Mouse (Mus musculus): Measurements from ENCODE around the gene Herpud1. TPM values are rescaled to one million over a fixed set of nuclear protein-coding genes. Genes with fewer than 3 reads are reported as not detected.
"Not testable (repeated sequence)": the region's sequence is repeated elsewhere in the genome, so short reads cannot be mapped to it uniquely, and the experiment has no call there.

Gene Herpud1
- total and polyA plus RNA-seq, 3 experiments, result 216 to 349 (median 272) TPM

DNA sequence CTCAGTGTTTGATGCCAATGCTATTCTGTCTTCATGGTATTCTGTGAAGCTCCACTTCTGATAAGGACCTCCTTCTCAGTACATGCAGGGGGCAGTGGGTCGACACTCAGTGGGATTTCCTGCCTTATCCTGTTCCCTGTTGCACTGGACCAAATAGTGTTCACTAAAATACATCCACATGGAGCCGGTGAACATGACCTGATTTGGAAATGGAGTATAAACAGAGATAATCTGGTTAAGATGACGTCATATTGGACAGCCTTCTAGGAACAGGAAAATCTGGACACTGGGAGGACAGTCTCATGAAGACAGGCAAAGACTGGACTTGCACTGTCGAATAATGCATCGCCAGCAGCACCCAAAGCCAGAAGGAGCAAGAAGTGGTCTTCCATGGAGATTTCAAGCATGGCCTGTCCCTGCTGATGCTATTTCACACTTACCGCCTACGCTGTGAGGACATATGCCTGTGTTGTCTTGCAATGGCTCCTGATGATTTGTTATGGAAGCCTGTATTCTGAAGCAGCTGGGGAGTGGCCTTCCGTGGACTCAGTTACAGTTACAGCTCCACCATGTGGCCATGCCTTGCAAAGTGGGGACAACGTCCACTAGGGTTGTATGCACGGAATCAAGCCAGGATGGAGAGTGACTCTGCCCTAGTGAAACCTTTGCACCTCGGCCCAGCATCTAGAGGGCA lies 10.9 kb downstream of the Herpud1 start:
- intact Hi-C loops (cut with DNase I), result loop anchor here (1.0 to 5.0 kb wide), 3 partner anchors 54 to 90 kb away; no protein-coding TSS in a partner anchor
- H3K4me1 ChIP-seq (ENCODE audit: control insufficient read depth, insufficient read depth, low read length), result peaks cover 5% of the 10 kb centered on the region
- WGBS, result 34% methylated on average over 11 of the region's 11 CpGs
- DNase-seq, result peak; percentile 66 to 67
- H3K9ac ChIP-seq (ENCODE audit: low read depth, low read length), result no peak overlapping the region
- TF ChIP-seq CTCF (IDR thresholded peaks at IDR 0.05) (peak; percentile 83), EP300 (IDR thresholded peaks at IDR 0.05; ENCODE audit: insufficient read depth, low read depth, low read length) (peak; percentile 97), POLR2A (IDR thresholded peaks at IDR 0.05; ENCODE audit: insufficient read depth, low read depth, low read length) (peak; percentile 59; the same call in 1 of the 2 replicates)
- no peak overlapping the region for H3K4me3 ChIP-seq
- H3K36me3 ChIP-seq (ENCODE audit: control insufficient read depth, insufficient read depth, low read length), result peaks cover 24% of the 10 kb centered on the region
- no peaks in the 10 kb centered on the region for H3K79me2 ChIP-seq (replicated peaks; ENCODE audit: control insufficient read depth, insufficient read depth, low read length)
- H3K27ac ChIP-seq, result no peak overlapping the region; the same call in 1 of the 2 replicates
- no peaks in the 10 kb centered on the region for H3K27me3 ChIP-seq (ENCODE audit: control insufficient read depth, insufficient read depth, low read length)

DNA sequence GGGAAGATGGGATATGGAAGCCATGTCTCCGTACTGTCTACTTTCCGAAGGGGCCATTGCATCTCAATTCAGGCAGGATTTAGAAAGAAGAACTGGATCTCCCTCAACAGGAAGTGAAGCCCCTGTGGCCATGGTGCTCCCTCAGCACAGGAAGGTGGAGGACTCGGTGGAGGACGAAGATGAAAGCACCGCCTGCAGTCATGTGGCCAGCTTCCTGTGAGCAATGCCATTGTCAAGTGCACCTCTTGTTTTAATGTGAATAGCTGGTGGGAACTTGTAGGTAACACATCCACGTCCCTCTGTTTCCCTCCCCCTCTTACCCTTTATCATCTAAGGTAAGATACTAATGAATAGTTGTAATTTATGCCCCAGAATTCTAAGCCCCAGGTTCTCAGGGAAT lies 12.3 kb downstream of the Herpud1 start:
- Histone ChIP-seq H3K9ac (ENCODE audit: low read depth, low read length) (no peak overlapping the region), H3K36me3 (ENCODE audit: control insufficient read depth, insufficient read depth, low read length) (peaks cover 12% of the 10 kb centered on the region), H3K4me1 (ENCODE audit: control insufficient read depth, insufficient read depth, low read length) (peaks cover 5% of the 10 kb centered on the region), H3K4me3 (no peak overlapping the region), H3K79me2 (replicated peaks; ENCODE audit: control insufficient read depth, insufficient read depth, low read length) (no peaks in the 10 kb centered on the region), H3K27ac (no peak overlapping the region), H3K27me3 (ENCODE audit: control insufficient read depth, insufficient read depth, low read length) (no peaks in the 10 kb centered on the region)
- intact Hi-C loops (cut with DNase I), result loop anchor here (5.0 kb wide), 1 partner anchor 89 kb away; no protein-coding TSS in a partner anchor
- TF ChIP-seq POLR2A (IDR thresholded peaks at IDR 0.05; ENCODE audit: insufficient read depth, low read depth, low read length), result no peak
- TF ChIP-seq EP300 (IDR thresholded peaks at IDR 0.05; ENCODE audit: insufficient read depth, low read depth, low read length), result no peak
- TF ChIP-seq CTCF (IDR thresholded peaks at IDR 0.05), result no peak
- 58% methylated on average over 6 of the region's 6 CpGs for WGBS
- DNase-seq, result no peak

DNA sequence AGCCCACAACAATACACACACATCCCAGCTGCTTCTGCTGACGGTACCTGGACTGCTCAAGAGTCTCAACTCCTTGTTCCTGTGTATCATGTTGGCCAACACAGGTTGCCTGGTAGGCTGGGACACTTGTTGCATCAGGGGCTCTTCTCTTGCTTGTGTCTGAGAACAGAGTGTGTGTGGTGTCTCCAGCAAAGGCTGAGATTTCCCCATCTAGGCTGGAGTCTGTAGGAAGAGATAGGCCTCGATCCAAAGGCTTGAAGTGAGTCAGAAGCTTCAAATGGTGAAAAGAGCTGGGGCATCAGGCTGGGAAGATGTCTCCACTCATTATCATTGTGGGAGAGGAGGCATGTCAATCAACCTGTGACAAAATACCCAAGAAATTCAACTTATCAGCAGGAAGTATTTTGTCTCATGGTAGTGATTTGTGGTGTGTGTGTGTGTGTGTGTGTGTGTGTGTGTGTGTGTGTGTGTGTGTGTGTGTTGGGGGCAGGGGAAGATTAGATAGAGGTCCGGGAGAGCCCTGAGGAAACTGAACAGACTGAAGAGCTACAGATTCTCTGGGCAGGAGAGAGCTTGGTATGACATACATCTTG lies 13.2 kb downstream of the Herpud1 start:
- DNase-seq, result no peak
- peaks cover 9% of the 10 kb centered on the region for H3K36me3 ChIP-seq (ENCODE audit: control insufficient read depth, insufficient read depth, low read length)
- no peaks in the 10 kb centered on the region for H3K79me2 ChIP-seq (replicated peaks; ENCODE audit: control insufficient read depth, insufficient read depth, low read length)
- TF ChIP-seq CTCF (IDR thresholded peaks at IDR 0.05), result no peak
- TF ChIP-seq POLR2A (IDR thresholded peaks at IDR 0.05; ENCODE audit: insufficient read depth, low read depth, low read length), result no peak
- no peak for TF ChIP-seq EP300 (IDR thresholded peaks at IDR 0.05; ENCODE audit: insufficient read depth, low read depth, low read length)
- H3K4me1 ChIP-seq (ENCODE audit: control insufficient read depth, insufficient read depth, low read length), result peaks cover 5% of the 10 kb centered on the region
- intact Hi-C loops (cut with DNase I), result loop anchor here (5.0 kb wide), 1 partner anchor 88 kb away; no protein-coding TSS in a partner anchor
- no peaks in the 10 kb centered on the region for H3K27me3 ChIP-seq (ENCODE audit: control insufficient read depth, insufficient read depth, low read length)
- H3K9ac ChIP-seq (ENCODE audit: low read depth, low read length), result no peak overlapping the region
- H3K4me3 ChIP-seq, result no peak overlapping the region
- WGBS, result 57% methylated on average over 3 of the region's 3 CpGs
- no peak overlapping the region for H3K27ac ChIP-seq

DNA sequence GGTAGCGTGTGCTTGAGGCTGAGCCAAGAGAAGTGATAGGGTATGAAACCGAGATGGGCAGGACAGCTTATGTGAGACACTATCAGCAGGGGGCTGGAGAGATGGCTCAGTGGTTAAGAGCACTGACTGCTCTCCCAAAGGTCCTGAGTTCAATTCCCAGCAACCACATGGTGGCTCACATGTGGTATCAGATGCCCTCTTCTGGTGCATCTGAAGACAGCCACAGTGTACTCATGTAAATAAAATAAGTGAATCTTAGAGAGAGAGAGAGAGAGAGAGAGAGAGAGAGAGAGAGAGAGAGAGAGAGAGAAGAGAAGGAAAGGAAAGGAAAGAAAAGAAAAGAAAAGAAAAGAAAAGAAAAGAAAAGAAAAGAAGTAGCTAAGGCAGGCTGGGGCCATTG lies 13.7 kb downstream of the Herpud1 start:
- not testable (repeated sequence) for H3K4me1 ChIP-seq (ENCODE audit: control insufficient read depth, insufficient read depth, low read length); H3K27ac ChIP-seq; H3K27me3 ChIP-seq (ENCODE audit: control insufficient read depth, insufficient read depth, low read length); H3K4me3 ChIP-seq; DNase-seq; H3K36me3 ChIP-seq (ENCODE audit: control insufficient read depth, insufficient read depth, low read length); H3K79me2 ChIP-seq (replicated peaks; ENCODE audit: control insufficient read depth, insufficient read depth, low read length); H3K9ac ChIP-seq (ENCODE audit: low read depth, low read length)
- intact Hi-C loops (cut with DNase I), result loop anchor here (5.0 kb wide), 1 partner anchor 87 kb away; no protein-coding TSS in a partner anchor
- 62% methylated on average over 2 of the region's 2 CpGs for WGBS
- TF ChIP-seq CTCF (IDR thresholded peaks at IDR 0.05), result peak; percentile 35

DNA sequence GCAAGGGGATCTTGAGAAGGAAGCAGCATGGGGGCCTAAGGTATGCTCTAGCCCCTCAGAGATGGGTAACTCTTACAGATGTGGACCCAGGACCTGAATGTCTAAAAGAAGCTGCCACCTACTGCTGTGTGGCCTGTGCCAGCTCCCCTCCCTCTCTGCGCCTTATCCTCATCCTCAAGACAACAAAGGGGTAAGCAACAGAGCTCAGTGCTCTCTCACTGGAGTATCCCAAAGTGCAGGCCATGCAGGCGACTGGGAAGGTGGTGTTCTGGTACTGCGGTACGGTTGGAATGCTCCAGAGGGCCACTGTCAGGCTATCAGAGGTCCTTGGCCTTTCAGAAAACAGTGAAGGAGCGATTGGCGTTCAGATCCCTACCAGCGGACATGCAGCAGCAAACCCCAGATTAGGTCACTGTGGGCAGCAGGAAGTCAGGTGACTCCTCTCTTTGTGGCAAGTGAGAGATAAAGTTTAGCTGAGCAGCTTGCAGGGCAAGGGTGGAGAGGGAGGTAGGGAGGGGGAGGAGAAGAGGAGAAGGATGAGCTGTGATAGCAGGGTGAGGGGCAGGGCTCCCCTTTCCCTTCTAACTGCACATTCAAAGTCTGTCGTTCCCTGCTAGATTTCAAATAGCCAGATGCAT lies 22.3 kb downstream of the Herpud1 start:
- no peak for DNase-seq
- intact Hi-C loops (cut with DNase I), result no loop called here
- Histone ChIP-seq H3K9ac (ENCODE audit: low read depth, low read length) (no peak overlapping the region), H3K4me3 (no peak overlapping the region), H3K36me3 (ENCODE audit: control insufficient read depth, insufficient read depth, low read length) (no peaks in the 10 kb centered on the region), H3K79me2 (replicated peaks; ENCODE audit: control insufficient read depth, insufficient read depth, low read length) (no peaks in the 10 kb centered on the region), H3K27ac (no peak overlapping the region), H3K4me1 (ENCODE audit: control insufficient read depth, insufficient read depth, low read length) (no peaks in the 10 kb centered on the region), H3K27me3 (ENCODE audit: control insufficient read depth, insufficient read depth, low read length) (no peaks in the 10 kb centered on the region)
- TF ChIP-seq CTCF (IDR thresholded peaks at IDR 0.05) (no peak), POLR2A (IDR thresholded peaks at IDR 0.05; ENCODE audit: insufficient read depth, low read depth, low read length) (no peak), EP300 (IDR thresholded peaks at IDR 0.05; ENCODE audit: insufficient read depth, low read depth, low read length) (no peak)
- 28% methylated on average over 8 of the region's 8 CpGs for WGBS

DNA sequence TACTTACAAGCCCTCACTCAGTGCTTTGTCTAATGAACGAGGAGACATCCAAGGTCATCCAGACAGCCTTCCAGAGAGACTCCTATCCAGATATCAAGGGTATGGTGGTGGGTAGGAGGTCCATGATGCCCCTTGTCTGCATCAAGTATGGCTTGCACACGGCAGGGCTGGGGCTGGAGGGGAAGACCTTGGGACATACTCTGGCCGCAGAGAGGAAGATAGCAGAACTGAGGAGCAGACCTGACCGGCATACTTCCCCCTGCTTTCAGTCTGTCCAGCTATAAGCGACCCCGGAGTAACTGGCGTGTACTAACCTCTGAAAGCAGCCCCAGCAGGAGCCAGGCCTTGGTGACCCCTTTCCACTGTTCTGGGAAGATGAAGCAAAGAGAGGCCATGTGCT lies 23.3 kb downstream of the Herpud1 start:
- 86% methylated on average over 7 of the region's 7 CpGs for WGBS
- Histone ChIP-seq H3K36me3 (ENCODE audit: control insufficient read depth, insufficient read depth, low read length) (no peaks in the 10 kb centered on the region), H3K9ac (ENCODE audit: low read depth, low read length) (no peak overlapping the region), H3K27ac (no peak overlapping the region), H3K4me1 (ENCODE audit: control insufficient read depth, insufficient read depth, low read length) (no peaks in the 10 kb centered on the region), H3K4me3 (no peak overlapping the region), H3K79me2 (replicated peaks; ENCODE audit: control insufficient read depth, insufficient read depth, low read length) (no peaks in the 10 kb centered on the region), H3K27me3 (ENCODE audit: control insufficient read depth, insufficient read depth, low read length) (no peaks in the 10 kb centered on the region)
- no peak for DNase-seq
- intact Hi-C loops (cut with DNase I), result no loop called here
- no peak for TF ChIP-seq EP300 (IDR thresholded peaks at IDR 0.05; ENCODE audit: insufficient read depth, low read depth, low read length)
- no peak for TF ChIP-seq POLR2A (IDR thresholded peaks at IDR 0.05; ENCODE audit: insufficient read depth, low read depth, low read length)
- TF ChIP-seq CTCF (IDR thresholded peaks at IDR 0.05), result no peak
